Comparison of ENCODE assay signal across 9 mouse cellular contexts in genomic region chr6:146660591-146660990, GRCm38 (mm10). TPM values are rescaled to one million over a fixed set of nuclear protein-coding genes. Genes with fewer than 3 reads are reported as not detected.
DNase-seq lines count a peak whose midpoint lies in the region; ATAC-seq and TF ChIP-seq lines count a peak whose summit lies in the region.
"Had no signal": no experiment of that assay in that cellular context is flagged by ENCODE, and none has a peak within 500 bp of the region (broad histone marks: within the 10 kb centered on the region; RNA-seq: fewer than 3 reads in every experiment).

No protein-coding gene starts in this region.

- no peaks in the 10 kb centered on the region for H3K9me3 ChIP-seq in forebrain, embryonic 13.5 days (replicated peaks)
- H3K9me3 ChIP-seq: G1E had no signal

- no peak overlapping the region for H3K4me2 ChIP-seq in forebrain, embryonic 13.5 days

- DNase-seq in heart, adult 11 months: peak; percentile 68
- DNase-seq in heart, postnatal 36 days: no peak
- no peak for DNase-seq in lung, adult 2 months
- DNase-seq in lung, postnatal 14 days: no peak
- DNase-seq in brain, embryonic 14.5 days (ENCODE audit: low read depth): peak; percentile 37
- peak; percentile 53 for DNase-seq in lung, postnatal 10 days
- DNase-seq in right cerebral cortex, postnatal 25 days: no peak

- 60% methylated on average over 2 of the region's 2 CpGs for WGBS in lung, adult 2 months
- 73% methylated on average over 2 of the region's 2 CpGs for WGBS in forebrain, embryonic 13.5 days

- no peak for ATAC-seq in forebrain, embryonic 13.5 days

- no peak overlapping the region for H3K9ac ChIP-seq in forebrain, embryonic 13.5 days

- H3K36me3 ChIP-seq in forebrain, embryonic 13.5 days (ENCODE audit: poor library complexity, severe bottlenecking): no peaks in the 10 kb centered on the region
- H3K36me3 ChIP-seq: G1E had no signal

- no peak for TF ChIP-seq POLR2A in lung, adult 2 months (IDR thresholded peaks at IDR 0.05; ENCODE audit: borderline replicate concordance, extremely low read depth, low read depth, low read length)
- no peak for TF ChIP-seq POLR2A in brain, embryonic 14.5 days (IDR thresholded peaks at IDR 0.05; ENCODE audit: borderline replicate concordance, extremely low read depth, insufficient read depth, insufficient read length, poor library complexity, severe bottlenecking)

- peak; percentile 21; the same call in 1 of the 2 replicates for TF ChIP-seq CTCF in lung, adult 2 months (IDR thresholded peaks at IDR 0.05; ENCODE audit: insufficient read depth, low read length)
- peak; percentile 39; the same call in 1 of the 2 replicates for TF ChIP-seq CTCF in brain, embryonic 14.5 days (IDR thresholded peaks at IDR 0.05; ENCODE audit: borderline replicate concordance, extremely low read depth, insufficient read depth, insufficient read length)

- H3K4me1 ChIP-seq in lung, adult 2 months (ENCODE audit: control insufficient read depth, insufficient read depth, low read length): no peaks in the 10 kb centered on the region
- H3K4me1 ChIP-seq in forebrain, embryonic 13.5 days: no peaks in the 10 kb centered on the region

- intact Hi-C loops in heart, postnatal 36 days (cut with DNase I): loop anchor here (1.0 kb wide), 1 partner anchor 102 kb away; no protein-coding TSS in a partner anchor

- H3K4me3 ChIP-seq in lung, adult 2 months (replicated peaks; ENCODE audit: extremely low read depth, low read depth, low read length): no peak overlapping the region
- no peak overlapping the region for H3K4me3 ChIP-seq in forebrain, embryonic 13.5 days

- no peak overlapping the region for H3K27ac ChIP-seq in forebrain, embryonic 13.5 days

- no peaks in the 10 kb centered on the region for H3K27me3 ChIP-seq in forebrain, embryonic 13.5 days

RNA-seq across cellular contexts. Expression of gene Tm7sf3, which starts 18.0 kb away (rescaled TPM):
- total RNA-seq in heart, postnatal 36 days (2021): 10 to 100 TPM; 15.8 to 18.0 TPM
- polyA plus RNA-seq in lung, adult 2 months (2012; rRNA removed): 15.8 and 20.2 TPM in 2 replicates
- 14.5 and 16.7 TPM in 2 replicates for polyA plus RNA-seq in brain, embryonic 14.5 days (2012; rRNA removed)
- polyA plus RNA-seq in forebrain, embryonic 13.5 days (2015; fragmentation: Nextera tagmentation; extraction: Ambion mirVana): 21.7 and 27.1 TPM in 2 replicates

RNA-seq across cellular contexts. Expression of gene Med21, which starts 18.2 kb away (rescaled TPM):
- total RNA-seq in heart, postnatal 36 days (2021): 10 to 100 TPM; 46.6 to 48.5 TPM
- 18.0 and 25.1 TPM in 2 replicates for polyA plus RNA-seq in lung, adult 2 months (2012; rRNA removed)
- 67.4 and 83.5 TPM in 2 replicates for polyA plus RNA-seq in brain, embryonic 14.5 days (2012; rRNA removed)
- 134 and 136 TPM in 2 replicates for polyA plus RNA-seq in forebrain, embryonic 13.5 days (2015; fragmentation: Nextera tagmentation; extraction: Ambion mirVana)

Comparison
In these comparisons a context has a peak if more than half of its experiments do, and no peak if none do; other contexts are left out.
1. DNase-seq: peak in heart, adult 11 months (single experiment), brain, embryonic 14.5 days (single experiment) and lung, postnatal 10 days (single experiment); none in heart, postnatal 36 days (0 of 2), lung, adult 2 months (single experiment), lung, postnatal 14 days (single experiment) and right cerebral cortex, postnatal 25 days (single experiment).